ENCODE assay signal across 8 mouse cellular contexts in the genomic region with DNA sequence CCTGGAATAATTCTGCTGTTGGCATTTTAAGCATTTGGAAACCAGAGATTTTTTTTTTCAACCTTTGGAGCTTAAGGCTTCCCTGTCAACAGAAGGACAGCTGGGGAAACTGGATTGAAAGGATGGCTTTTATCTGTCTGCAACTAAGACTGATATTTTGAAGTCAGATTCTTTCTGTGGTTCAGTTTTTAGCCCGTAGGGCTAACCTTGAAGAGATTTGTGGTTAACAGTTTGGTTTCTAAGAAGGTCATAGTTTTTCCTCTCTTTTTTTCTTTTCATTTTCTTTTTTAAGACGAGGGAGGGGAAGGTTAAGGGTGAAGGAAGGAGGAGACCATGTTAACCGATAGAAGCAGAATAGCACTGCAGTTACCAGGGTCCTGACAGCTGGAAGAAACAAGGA. TPM values are rescaled to one million over a fixed set of nuclear protein-coding genes. Genes with fewer than 3 reads are reported as not detected.
DNase-seq lines count a peak whose midpoint lies in the region; ATAC-seq and TF ChIP-seq lines count a peak whose summit lies in the region.

No protein-coding gene starts in this region.

- H3K27ac ChIP-seq in kidney, postnatal 0 days: peak overlapping the region; percentile 93
- peak overlapping the region; percentile 36; the same call in 1 of the 2 replicates for H3K27ac ChIP-seq in hindbrain, postnatal 0 days
- H3K27ac ChIP-seq in midbrain, postnatal 0 days (ENCODE audit: low read depth, low read length): no peak overlapping the region; the same call in 1 of the 2 replicates

- H3K9ac ChIP-seq in kidney, postnatal 0 days (ENCODE audit: low read depth, low read length): peak overlapping the region; percentile 89
- H3K9ac ChIP-seq in hindbrain, postnatal 0 days (replicated peaks; ENCODE audit: low read length): peak overlapping the region; percentile 85
- H3K9ac ChIP-seq in midbrain, postnatal 0 days (replicated peaks; ENCODE audit: low read length, poor library complexity, severe bottlenecking): peak overlapping the region; percentile 89

- DNase-seq in kidney, postnatal 0 days (ENCODE audit: low spot score): no peak
- DNase-seq in kidney, postnatal 25 days: no peak
- DNase-seq in brain, embryonic 14.5 days (ENCODE audit: low read depth): peak; percentile 17
- no peak for DNase-seq in hindbrain, postnatal 0 days (ENCODE audit: low spot score)
- DNase-seq in midbrain, postnatal 0 days (ENCODE audit: low spot score): no peak
- no peak for DNase-seq in thymus, postnatal 14 days
- DNase-seq in left cerebral cortex, adult 9 months (ENCODE audit: low spot score in 2 of 2): no peak

- 1% methylated on average over 3 of the region's 3 CpGs for WGBS in kidney, postnatal 0 days
- WGBS in hindbrain, postnatal 0 days: 3% methylated on average over 3 of the region's 3 CpGs
- WGBS in midbrain, postnatal 0 days: 0% methylated on average over 3 of the region's 3 CpGs

- no peak for TF ChIP-seq POLR2A in brain, embryonic 14.5 days (IDR thresholded peaks at IDR 0.05; ENCODE audit: borderline replicate concordance, extremely low read depth, insufficient read depth, insufficient read length, poor library complexity, severe bottlenecking)

- no peak for ATAC-seq in kidney, postnatal 0 days (replicated peaks; ENCODE audit: low FRiP score, low read depth)
- no peak for ATAC-seq in hindbrain, postnatal 0 days
- ATAC-seq in midbrain, postnatal 0 days (ENCODE audit: low FRiP score): no peak
- no peak for ATAC-seq in megakaryocyte progenitor cell, adult 5-6 weeks (replicated peaks; ENCODE audit: poor library complexity)

- H3K9me3 ChIP-seq in kidney, postnatal 0 days (replicated peaks; ENCODE audit: low read length): no peaks in the 10 kb centered on the region
- no peaks in the 10 kb centered on the region for H3K9me3 ChIP-seq in hindbrain, postnatal 0 days (ENCODE audit: low read length)
- no peaks in the 10 kb centered on the region for H3K9me3 ChIP-seq in midbrain, postnatal 0 days (ENCODE audit: low read length)

- peak overlapping the region; percentile 78 for H3K4me3 ChIP-seq in kidney, postnatal 0 days (replicated peaks; ENCODE audit: low read depth, low read length)
- H3K4me3 ChIP-seq in hindbrain, postnatal 0 days (ENCODE audit: low read length): peak overlapping the region; percentile 68
- H3K4me3 ChIP-seq in midbrain, postnatal 0 days (ENCODE audit: low read depth, low read length): peak overlapping the region; percentile 86

- no peak for TF ChIP-seq CTCF in kidney, postnatal 0 days (IDR thresholded peaks at IDR 0.05; ENCODE audit: low read depth)
- no peak for TF ChIP-seq CTCF in brain, embryonic 14.5 days (IDR thresholded peaks at IDR 0.05; ENCODE audit: borderline replicate concordance, extremely low read depth, insufficient read depth, insufficient read length)
- TF ChIP-seq CTCF in hindbrain, postnatal 0 days (IDR thresholded peaks at IDR 0.05; ENCODE audit: low read depth): no peak
- TF ChIP-seq CTCF in midbrain, postnatal 0 days (IDR thresholded peaks at IDR 0.05): no peak

- H3K36me3 ChIP-seq in kidney, postnatal 0 days (ENCODE audit: insufficient read depth, low read length): no peaks in the 10 kb centered on the region
- no peaks in the 10 kb centered on the region for H3K36me3 ChIP-seq in hindbrain, postnatal 0 days (ENCODE audit: insufficient read depth, low read length)
- no peaks in the 10 kb centered on the region for H3K36me3 ChIP-seq in midbrain, postnatal 0 days (ENCODE audit: insufficient read depth, low read length)

- H3K4me1 ChIP-seq in kidney, postnatal 0 days (replicated peaks; ENCODE audit: insufficient read depth, low read length): peaks cover 21% of the 10 kb centered on the region
- peaks cover 16% of the 10 kb centered on the region for H3K4me1 ChIP-seq in hindbrain, postnatal 0 days (ENCODE audit: insufficient read depth, low read length)
- H3K4me1 ChIP-seq in midbrain, postnatal 0 days (ENCODE audit: insufficient read depth, low read length): peaks cover 14% of the 10 kb centered on the region

- H3K27me3 ChIP-seq in kidney, postnatal 0 days (ENCODE audit: insufficient read depth, low read length): no peaks in the 10 kb centered on the region
- H3K27me3 ChIP-seq in hindbrain, postnatal 0 days (ENCODE audit: insufficient read depth, low read length): no peaks in the 10 kb centered on the region
- no peaks in the 10 kb centered on the region for H3K27me3 ChIP-seq in midbrain, postnatal 0 days (ENCODE audit: insufficient read depth, low read length)

- peak overlapping the region; percentile 91 for H3K4me2 ChIP-seq in kidney, postnatal 0 days (ENCODE audit: low read length)
- peak overlapping the region; percentile 98 for H3K4me2 ChIP-seq in hindbrain, postnatal 0 days (ENCODE audit: low read depth, low read length)
- H3K4me2 ChIP-seq in midbrain, postnatal 0 days (ENCODE audit: low read depth, low read length, poor library complexity, severe bottlenecking): peak overlapping the region; percentile 95

RNA-seq across cellular contexts. Expression of gene Arhgef11, which starts 0.9 kb away (rescaled TPM):
- 10.7 and 11.0 TPM in 2 replicates for polyA plus RNA-seq in kidney, postnatal 0 days (2015; fragmentation: Nextera tagmentation; extraction: Ambion mirVana)
- 40.4 and 44.5 TPM in 2 replicates for polyA plus RNA-seq in brain, embryonic 14.5 days (2012; rRNA removed)
- 73.9 and 75.5 TPM in 2 replicates for total RNA-seq in hindbrain, postnatal 0 days (2014; rRNA removed)
- polyA plus RNA-seq in hindbrain, postnatal 0 days (2015; fragmentation: Nextera tagmentation; extraction: Ambion mirVana): 14.6 and 17.4 TPM in 2 replicates
- total RNA-seq in midbrain, postnatal 0 days (2014; rRNA removed): 60.1 and 67.5 TPM in 2 replicates
- polyA plus RNA-seq in midbrain, postnatal 0 days (2015; fragmentation: Nextera tagmentation; extraction: Ambion mirVana): 15.0 and 16.4 TPM in 2 replicates
- total RNA-seq in megakaryocyte progenitor cell, adult 5-6 weeks (2015): 5.4 and 8.7 TPM in 2 replicates
- total RNA-seq in megakaryocyte progenitor cell, adult 5-6 weeks (2017): 4.8 and 5.5 TPM in 2 replicates
